Mouse (Mus musculus): Measurements from ENCODE around the gene Msmp.
"Not testable (repeated sequence)": the region's sequence is repeated elsewhere in the genome, so short reads cannot be mapped to it uniquely, and the experiment has no call there.

The Msmp gene

GRCm38 (mm10) chr4:43561436-43561996, 22.8 kb downstream of the Msmp start:
- no peak for DNase-seq (ENCODE audit: low spot score in 2 of 2)

GRCm38 (mm10) chr4:43560976-43561375, 23.3 kb downstream of the Msmp start:
- DNase-seq (ENCODE audit: low spot score in 2 of 2), result no peak

DNA sequence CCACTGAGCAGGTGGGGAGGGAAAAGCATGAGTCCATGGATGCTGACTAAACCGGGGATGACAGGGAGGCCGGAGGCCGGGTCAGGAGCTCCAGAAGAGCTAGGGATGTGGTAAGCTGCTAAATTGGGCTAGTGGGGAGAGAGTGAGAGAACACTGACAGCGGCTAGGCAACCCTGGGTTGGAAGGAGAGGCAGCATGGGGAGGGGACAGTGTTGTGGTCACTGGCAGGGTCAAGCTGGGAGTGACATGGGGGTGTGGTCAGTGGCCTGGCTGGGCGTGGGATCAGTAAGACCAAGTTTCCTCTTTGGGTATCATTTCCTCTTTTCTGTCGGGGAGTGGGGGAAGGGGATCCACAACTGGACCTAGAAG, 24.1 kb downstream of the Msmp start:
- peak; percentile 46 to 61 for DNase-seq (ENCODE audit: low spot score in 2 of 2)

DNA sequence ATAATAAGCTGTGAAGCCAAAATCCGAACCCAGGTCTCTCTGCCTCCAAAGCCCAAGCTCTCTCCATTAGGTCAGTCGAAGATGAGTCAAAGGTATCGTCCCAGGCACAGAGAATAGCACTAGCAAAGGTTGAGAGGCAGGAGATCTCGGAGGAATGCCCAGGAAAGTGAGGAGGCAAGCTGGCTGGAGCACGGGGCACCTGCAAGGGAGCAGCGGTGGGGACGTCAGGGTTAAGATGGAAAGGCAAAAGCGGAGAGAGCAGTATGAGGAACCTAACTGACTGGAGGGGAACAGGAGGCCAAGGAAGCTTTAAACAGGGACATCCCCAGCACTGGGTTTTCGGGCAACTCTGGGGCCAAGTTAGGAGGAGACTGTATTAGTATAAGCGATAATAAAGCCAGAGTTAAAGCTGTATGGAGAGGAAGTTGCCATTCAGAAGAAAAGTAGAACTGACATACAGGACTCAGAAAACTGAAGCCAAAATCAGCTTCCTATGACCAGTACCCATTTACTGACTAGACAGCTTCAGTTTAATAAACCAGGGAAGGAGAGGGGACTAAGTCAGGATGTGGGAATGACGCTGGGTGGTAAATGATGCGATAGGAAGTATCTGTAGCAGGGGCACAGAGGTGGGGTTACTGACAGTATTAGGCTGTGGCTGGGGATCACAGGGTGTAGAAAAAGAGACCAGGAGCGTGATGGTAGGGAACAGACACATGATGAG, 24.6 kb downstream of the Msmp start:
- DNase-seq (ENCODE audit: low spot score in 2 of 2), result no peak

DNA sequence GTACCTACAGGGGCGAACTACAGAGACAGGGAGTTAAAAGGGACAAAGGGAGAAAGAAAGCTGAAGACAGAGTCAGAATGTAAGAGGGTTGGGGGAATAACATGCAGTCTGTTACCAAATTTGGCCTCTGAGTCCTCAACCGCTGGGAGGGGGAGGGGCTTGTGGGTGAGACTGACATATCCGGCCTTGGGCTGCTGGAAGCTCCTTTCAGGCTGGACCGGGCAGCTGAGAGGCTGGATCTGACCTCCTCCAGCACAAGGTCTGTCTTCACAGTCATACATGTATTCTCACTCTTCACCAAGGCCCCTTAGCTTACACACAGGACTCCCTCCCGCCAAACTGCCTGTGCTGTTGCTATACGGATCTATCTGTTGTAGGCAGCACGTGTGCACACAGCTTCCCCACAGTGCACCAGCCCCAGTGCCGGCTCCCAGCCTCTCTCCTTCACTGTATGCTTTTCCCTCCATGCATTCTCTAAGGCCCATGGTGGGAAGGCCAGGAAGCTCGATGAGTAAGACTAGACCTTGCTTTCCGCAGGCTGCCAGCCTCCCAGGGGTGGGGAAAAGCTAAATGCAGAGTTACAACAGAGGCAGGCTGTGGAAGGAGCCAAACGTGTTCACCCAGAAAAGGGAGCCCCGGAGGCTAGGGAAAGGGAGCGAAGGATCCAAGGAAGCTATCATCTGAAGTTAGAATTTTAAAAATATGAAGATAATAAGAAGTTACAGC, 25.5 kb downstream of the Msmp start:
- DNase-seq (ENCODE audit: low spot score in 2 of 2), result peak; percentile 74 to 84

- no peak for DNase-seq (ENCODE audit: low spot score in 2 of 2)
These were observed 26.2 kb downstream of the Msmp start for GRCm38 (mm10) chr4:43558028-43558630.

DNA sequence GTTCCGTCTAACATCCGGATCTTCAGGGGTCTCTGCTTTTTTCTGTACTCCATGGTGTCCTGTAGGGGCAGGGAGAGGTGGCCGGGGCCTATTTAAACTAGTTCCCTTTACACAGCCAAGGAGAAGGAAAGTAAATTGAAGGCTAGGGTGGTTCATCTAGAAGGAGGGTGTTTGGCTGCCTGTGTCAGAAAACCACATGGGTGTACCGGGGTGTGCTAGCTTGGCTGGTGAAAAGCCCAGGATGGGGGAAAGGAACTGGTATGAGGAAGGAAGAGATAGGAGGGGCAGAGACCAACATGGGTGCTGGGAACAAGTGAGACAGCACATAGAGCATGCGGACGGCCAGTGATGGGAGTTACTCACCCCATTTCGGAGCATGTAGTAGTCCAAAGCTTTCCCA, 28.4 kb downstream of the Msmp start:
- DNase-seq (ENCODE audit: low spot score in 2 of 2), result no peak

DNA sequence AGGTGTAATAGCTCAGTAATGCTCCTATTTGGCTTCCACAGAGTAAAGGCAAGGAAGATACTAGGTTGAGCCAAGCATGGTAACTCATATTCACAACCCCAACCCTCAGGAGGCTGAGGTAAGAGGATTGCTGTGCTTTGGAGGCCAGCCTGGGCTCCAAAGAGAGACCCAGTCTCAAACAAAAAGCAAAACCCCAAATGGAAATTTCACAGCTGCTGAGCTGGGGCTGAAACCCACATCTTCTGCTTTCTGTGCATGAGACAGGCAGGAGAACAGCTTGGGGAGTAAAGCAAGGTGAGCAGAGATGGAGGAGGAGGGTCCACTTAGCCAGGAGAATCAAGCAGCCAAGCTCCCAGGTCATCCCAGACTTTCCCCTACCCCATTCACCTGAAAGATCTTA, 30.4 kb downstream of the Msmp start:
- DNase-seq (ENCODE audit: low spot score in 2 of 2), result no peak

- no peak for DNase-seq (ENCODE audit: low spot score in 2 of 2)
These were observed 31.9 kb downstream of the Msmp start for GRCm38 (mm10) chr4:43552437-43552836.

- DNase-seq (ENCODE audit: low spot score in 2 of 2), result not testable (repeated sequence)
These were observed 32.4 kb downstream of the Msmp start for GRCm38 (mm10) chr4:43551854-43552253.

DNA sequence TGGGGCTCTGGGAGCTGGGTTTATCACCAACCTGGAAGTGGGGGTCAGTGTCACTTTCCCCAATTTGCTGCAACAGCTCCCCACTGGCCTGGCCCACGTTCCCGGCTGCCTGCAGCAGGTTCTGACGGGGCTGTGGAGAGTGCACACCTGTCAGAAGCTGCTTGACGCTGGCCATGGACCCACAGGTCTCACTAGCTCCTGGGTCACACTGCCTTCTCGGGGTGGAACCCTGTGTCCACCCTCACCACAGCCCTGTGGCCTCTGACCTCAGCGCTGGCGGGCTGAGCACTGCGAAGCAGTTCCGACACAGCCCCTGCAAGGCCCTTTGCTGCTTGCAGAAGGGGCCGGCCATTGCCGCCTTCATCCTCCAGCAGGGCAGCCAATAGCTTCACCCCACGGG, 35.2 kb downstream of the Msmp start:
- DNase-seq (ENCODE audit: low spot score in 2 of 2), result no peak

GRCm38 (mm10) chr4:43547160-43547559, 37.1 kb downstream of the Msmp start:
- DNase-seq (ENCODE audit: low spot score in 2 of 2), result no peak

DNA sequence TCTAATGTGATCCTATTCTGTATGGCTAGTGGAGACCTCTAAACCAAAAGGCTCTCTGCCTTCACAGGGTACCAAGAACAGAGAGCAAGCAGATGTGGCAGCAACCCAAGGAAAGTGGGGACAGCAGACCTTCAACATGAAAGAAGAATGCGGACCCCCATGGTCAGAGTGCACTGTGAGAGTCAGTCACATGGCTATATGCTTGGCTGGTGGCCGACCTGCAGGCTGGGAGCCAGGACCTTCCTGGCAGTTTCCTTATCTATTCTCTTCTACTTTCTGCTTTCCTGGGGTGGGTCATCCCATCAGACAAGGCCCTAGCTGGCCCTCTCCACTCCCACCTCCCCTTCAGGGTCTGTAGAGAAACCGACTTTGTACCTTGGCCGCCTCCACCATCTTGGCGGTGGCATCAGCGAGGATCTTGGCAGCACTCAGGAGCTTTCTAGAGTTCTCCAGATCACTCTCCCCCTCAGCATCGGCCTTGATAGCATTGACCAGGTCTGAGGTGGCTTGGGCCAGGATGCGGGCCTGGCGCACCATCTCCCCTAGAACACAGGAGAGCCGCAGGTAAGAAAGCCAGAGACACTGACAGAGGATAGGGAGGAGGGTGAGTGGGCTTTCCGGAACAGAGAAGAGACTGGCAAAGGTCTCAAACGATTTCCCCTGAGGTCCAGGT, 37.8 kb downstream of the Msmp start:
- no peak for DNase-seq (ENCODE audit: low spot score in 2 of 2)

DNA sequence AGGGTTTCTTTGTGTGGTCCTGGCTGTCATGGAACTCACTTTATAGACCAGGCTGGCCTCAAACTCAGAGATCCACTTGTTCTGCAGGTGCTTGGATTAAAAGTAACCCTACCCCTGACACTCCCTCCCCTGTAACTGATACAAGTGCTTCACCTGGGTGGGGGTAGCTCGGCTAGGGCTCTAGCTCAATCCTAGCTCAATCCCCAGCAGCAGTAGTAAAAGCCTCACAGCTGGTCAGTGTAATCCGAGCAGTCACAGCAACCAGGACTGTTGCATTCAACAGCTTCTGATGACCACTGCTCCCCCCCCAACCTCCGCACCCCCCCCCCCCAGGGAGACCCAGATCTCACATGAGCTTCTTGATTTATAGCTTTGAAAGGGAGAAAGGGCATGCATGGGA, 42.2 kb downstream of the Msmp start:
- DNase-seq (ENCODE audit: low spot score in 2 of 2), result no peak

DNA sequence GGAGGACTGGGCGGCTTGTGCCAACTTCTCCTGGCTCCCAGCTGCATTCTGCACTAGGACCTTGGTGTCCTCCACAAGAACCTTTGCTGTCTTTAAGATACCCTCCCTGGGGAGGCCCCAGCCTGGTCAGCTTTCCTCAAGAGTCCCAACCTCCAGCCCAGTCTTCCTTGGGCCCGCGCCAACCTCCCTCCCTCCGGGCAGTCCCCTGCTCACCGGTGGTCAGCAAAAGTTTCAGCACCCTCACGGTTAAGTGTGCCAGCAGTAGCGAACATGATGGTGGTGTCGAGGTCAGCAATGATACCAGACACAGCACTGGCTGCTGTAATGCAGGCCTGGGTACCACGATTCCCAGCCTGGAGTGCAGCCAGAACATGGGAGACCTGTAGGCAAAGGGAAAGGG, 48.3 kb downstream of the Msmp start:
- no peak for DNase-seq (ENCODE audit: low spot score in 2 of 2)

DNA sequence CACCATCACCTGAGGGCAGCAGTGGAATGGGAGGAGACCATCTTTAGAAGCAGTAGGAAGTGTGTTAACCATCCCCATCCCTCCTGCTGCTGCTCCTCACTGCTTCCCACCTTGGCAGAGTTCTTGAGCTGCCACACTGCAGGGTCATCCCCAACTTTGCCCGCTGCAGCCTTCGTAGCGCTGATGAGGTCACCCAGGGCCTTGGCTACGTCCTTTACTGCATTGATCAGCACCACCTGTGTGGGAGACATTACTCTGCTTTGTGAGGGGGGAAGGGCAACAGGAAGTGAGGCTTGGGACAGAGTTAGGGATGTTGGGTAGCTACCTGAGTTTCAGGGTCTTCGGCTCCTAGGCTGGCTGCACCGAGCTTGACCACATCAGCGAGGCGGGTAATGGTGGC, 48.7 kb downstream of the Msmp start:
- no peak for DNase-seq (ENCODE audit: low spot score in 2 of 2)

DNA sequence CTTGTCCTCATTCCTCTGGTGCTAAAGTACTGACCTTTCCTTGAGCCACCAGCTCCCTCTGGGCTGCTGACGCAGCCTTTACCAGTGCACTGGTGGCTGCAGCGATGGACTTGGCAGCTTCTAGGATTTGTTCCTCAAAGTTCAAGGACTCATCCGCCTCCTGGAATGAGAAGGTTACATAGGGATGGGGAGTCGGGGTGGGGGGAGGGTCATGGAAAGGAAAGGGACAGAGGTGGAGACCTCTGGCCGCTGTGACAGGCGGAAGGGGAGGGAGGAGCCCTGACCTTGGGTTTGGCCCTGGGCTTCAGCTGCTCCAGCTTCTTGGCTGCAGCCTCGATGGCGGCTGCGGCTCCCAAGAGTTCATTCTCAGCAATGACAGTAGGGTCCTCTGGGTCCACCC, 51.0 kb downstream of the Msmp start:
- DNase-seq (ENCODE audit: low spot score in 2 of 2), result no peak

All from natural killer cell, adult 2 months (primary cell).